Mouse (Mus musculus) hindbrain, embryonic 14.5 days (tissue): ENCODE results near the gene Dennd5a. TPM values are rescaled to one million over a fixed set of nuclear protein-coding genes. Genes with fewer than 3 reads are reported as not detected.
A peak's percentile ranks its signal among the peaks of the same experiment; 100 is the strongest.

Source experiments
- ATAC-seq: fragments of 200-750 bp; cut with Nextera tagmentation; 2 replicates; pipeline ENCODE4 v1.8.0; 2017; ENCODE audit warnings: moderate number of reproducible peaks, mild to moderate bottlenecking, moderate TSS enrichment, moderate library complexity; ENCODE audit not compliant: low FRiP score
- DNase-seq: peaks from one replicate; pipeline ENCODE4 v3.0.0-alpha.2; 2015; ENCODE audit warnings: low spot score
- H3K27ac ChIP-seq: fragments of 300-500 bp; sonication (generic); 2 replicates; pipeline ENCODE4 v1.5.1; 2014; ENCODE audit warnings: mild to moderate bottlenecking, moderate library complexity
- H3K27me3 ChIP-seq: fragments of 300-500 bp; sonication (generic); 2 replicates; pipeline ENCODE4 v1.6.1; 2014; ENCODE audit warnings: mild to moderate bottlenecking, low read length, mixed read lengths; ENCODE audit not compliant: control insufficient read depth, insufficient read depth
- H3K36me3 ChIP-seq: fragments of 300-500 bp; sonication (generic); replicated peaks from 2 replicates; pipeline ENCODE4 v1.6.1; 2014; ENCODE audit not compliant: control insufficient read depth, insufficient read depth
- H3K4me1 ChIP-seq: fragments of 300-500 bp; sonication (generic); replicated peaks from 2 replicates; pipeline ENCODE4 v1.6.1; 2014; ENCODE audit warnings: antibody characterized with exemption, low read length, mixed read lengths; ENCODE audit not compliant: control insufficient read depth, insufficient read depth
- H3K4me2 ChIP-seq: fragments of 300-500 bp; sonication (generic); replicated peaks from 2 replicates; pipeline ENCODE4 v1.6.1; 2014; ENCODE audit warnings: mild to moderate bottlenecking, moderate library complexity
- H3K4me3 ChIP-seq: fragments of 300-500 bp; sonication (generic); replicated peaks from 2 replicates; pipeline ENCODE4 v1.5.1; 2014; ENCODE audit warnings: mild to moderate bottlenecking, low read length
- H3K9ac ChIP-seq: fragments of 300-500 bp; sonication (generic); 2 replicates; pipeline ENCODE4 v1.6.1; 2014
- H3K9me3 ChIP-seq: fragments of 300-500 bp; sonication (generic); 2 replicates; pipeline ENCODE4 v1.6.1; 2016; ENCODE audit warnings: low read length; ENCODE audit not compliant: control insufficient read depth
- WGBS: fragments of 180-500 bp; shearing (Covaris S2); extraction: QIAGEN DNeasy Blood & Tissue Kit; methylation state at CpG from one replicate; pipeline ENCODE4 v1.1.7; 2014; 5-methylcytosine and 5-hydroxymethylcytosine counted together
- polyA plus RNA-seq: library from polyadenylated mRNA; unstranded; fragments of >200 nt; fragmentation: Nextera tagmentation; extraction: Ambion mirVana; gene quantifications from 2 replicates; pipeline ENCODE4 v1.2.1, GENCODE M21; 2014

The Dennd5a gene
- polyA plus RNA-seq, 1 experiment from 2014 or later, result 55.3 TPM

DNA sequence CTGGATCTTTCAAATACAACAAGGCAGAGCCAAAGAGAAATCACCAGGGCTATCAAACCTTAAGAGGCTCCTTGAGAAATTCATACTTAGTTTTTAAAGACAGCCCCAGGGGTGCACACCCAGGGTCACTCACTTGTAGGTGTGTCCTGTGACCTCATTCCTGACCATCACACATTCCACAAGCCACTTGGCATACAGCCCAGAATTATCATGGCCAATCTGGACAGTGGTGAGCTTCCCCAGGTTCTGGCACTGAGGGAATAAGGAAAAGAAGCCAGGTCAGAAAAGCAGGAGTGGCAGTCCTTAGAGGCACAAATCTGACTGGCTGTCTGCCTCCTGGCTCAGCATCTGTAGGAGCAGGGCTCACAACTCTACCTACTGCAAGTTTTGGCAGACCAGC, 61.4 kb downstream of the Dennd5a start:
- Histone ChIP-seq H3K4me2 (no peak overlapping the region), H3K4me1 (no peaks in the 10 kb centered on the region), H3K27ac (no peak overlapping the region), H3K9ac (no peak overlapping the region), H3K9me3 (no peaks in the 10 kb centered on the region), H3K36me3 (peaks cover 99% of the 10 kb centered on the region), H3K4me3 (no peak overlapping the region), H3K27me3 (no peaks in the 10 kb centered on the region)
- DNase-seq, result no peak
- no peak for ATAC-seq

DNA sequence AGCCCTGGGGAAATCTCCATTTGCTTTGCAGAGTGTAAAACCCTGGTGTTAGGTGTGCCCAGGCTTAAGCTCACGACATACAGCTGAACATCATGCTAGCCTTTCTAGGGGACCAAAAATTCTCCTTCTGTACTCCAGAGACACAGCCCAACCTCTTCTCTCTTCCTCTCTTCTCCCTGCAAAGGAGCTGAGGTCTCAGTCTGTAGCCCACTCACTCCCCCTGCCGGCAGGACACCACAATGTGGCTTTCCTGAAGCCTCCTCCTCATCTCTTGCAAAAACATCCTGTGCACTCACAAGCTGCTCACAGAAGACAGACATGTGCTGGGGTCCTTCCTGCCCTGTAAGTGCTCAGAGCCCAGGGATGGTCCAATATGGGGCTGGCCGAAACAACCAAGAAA, 67.7 kb downstream of the Dennd5a start:
- Histone ChIP-seq H3K27me3 (no peaks in the 10 kb centered on the region), H3K4me3 (no peak overlapping the region), H3K9ac (no peak overlapping the region), H3K27ac (no peak overlapping the region), H3K36me3 (peaks cover 64% of the 10 kb centered on the region), H3K4me1 (no peaks in the 10 kb centered on the region), H3K9me3 (no peaks in the 10 kb centered on the region), H3K4me2 (no peak overlapping the region)
- ATAC-seq (0 out of 2 replicates have a peak, but pooled peaks have one; percentile 27), DNase-seq (peak; percentile 77)
- 38% methylated on average over 3 of the region's 3 CpGs for WGBS

GRCm38 (mm10) chr7:109891786-109892185, 68.5 kb downstream of the Dennd5a start:
- no peak overlapping the region for H3K9ac ChIP-seq
- no peak overlapping the region for H3K4me2 ChIP-seq
- H3K4me1 ChIP-seq, result no peaks in the 10 kb centered on the region
- H3K36me3 ChIP-seq, result peaks cover 62% of the 10 kb centered on the region
- DNase-seq (no peak), ATAC-seq (no peak)
- H3K27ac ChIP-seq, result no peak overlapping the region
- no peak overlapping the region for H3K4me3 ChIP-seq
- H3K27me3 ChIP-seq, result no peaks in the 10 kb centered on the region
- 92% methylated on average over 4 of the region's 4 CpGs for WGBS
- H3K9me3 ChIP-seq, result peaks cover 3% of the 10 kb centered on the region; the same call in 1 of the 2 replicates

GRCm38 (mm10) chr7:109890256-109890655, 70.0 kb downstream of the Dennd5a start:
- peaks cover 48% of the 10 kb centered on the region for H3K36me3 ChIP-seq
- H3K27me3 ChIP-seq, result no peaks in the 10 kb centered on the region
- no peak for ATAC-seq
- H3K9ac ChIP-seq, result no peak overlapping the region
- H3K9me3 ChIP-seq, result peaks cover 5% of the 10 kb centered on the region; the same call in 1 of the 2 replicates
- 93% methylated on average over 2 of the region's 2 CpGs for WGBS
- H3K27ac ChIP-seq, result no peak overlapping the region
- H3K4me2 ChIP-seq, result no peak overlapping the region
- H3K4me1 ChIP-seq, result no peaks in the 10 kb centered on the region
- H3K4me3 ChIP-seq, result no peak overlapping the region
- no peak for DNase-seq

- Histone ChIP-seq H3K27me3 (no peaks in the 10 kb centered on the region), H3K9me3 (peaks cover 5% of the 10 kb centered on the region; the same call in 1 of the 2 replicates), H3K4me2 (no peak overlapping the region), H3K4me3 (no peak overlapping the region), H3K27ac (no peak overlapping the region), H3K4me1 (no peaks in the 10 kb centered on the region), H3K9ac (no peak overlapping the region), H3K36me3 (peaks cover 39% of the 10 kb centered on the region)
- ATAC-seq (no peak), DNase-seq (no peak)
- 85% methylated on average over 5 of the region's 5 CpGs for WGBS
Observed at GRCm38 (mm10) chr7:109889300-109889699, 71.0 kb downstream of the Dennd5a start.

DNA sequence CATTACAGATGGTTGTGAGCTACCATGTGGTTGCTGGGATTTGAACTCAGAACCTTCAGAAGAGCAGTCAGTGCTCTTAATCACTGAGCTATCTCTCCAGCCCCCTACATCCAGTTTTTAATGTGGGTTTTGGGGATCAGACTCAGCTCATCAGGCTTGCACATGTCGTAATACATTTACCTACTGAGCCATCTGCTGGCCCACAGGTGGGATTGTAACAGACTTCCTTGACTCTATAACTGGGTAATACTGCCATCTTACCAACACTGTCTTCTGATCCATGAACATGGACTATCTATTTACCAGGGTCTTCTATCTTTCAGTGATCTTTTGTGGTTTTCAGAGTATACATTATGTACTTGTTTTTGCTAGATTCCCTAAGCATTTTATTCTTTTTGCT, 74.0 kb downstream of the Dennd5a start:
- peaks cover 21% of the 10 kb centered on the region for H3K36me3 ChIP-seq
- no peak overlapping the region for H3K9ac ChIP-seq
- peaks cover 5% of the 10 kb centered on the region; the same call in 1 of the 2 replicates for H3K9me3 ChIP-seq
- no peaks in the 10 kb centered on the region for H3K4me1 ChIP-seq
- 91% methylated on average over 1 of the region's 1 CpGs for WGBS
- H3K27ac ChIP-seq, result no peak overlapping the region
- DNase-seq (no peak), ATAC-seq (no peak)
- no peaks in the 10 kb centered on the region for H3K27me3 ChIP-seq
- no peak overlapping the region for H3K4me2 ChIP-seq
- no peak overlapping the region for H3K4me3 ChIP-seq

DNA sequence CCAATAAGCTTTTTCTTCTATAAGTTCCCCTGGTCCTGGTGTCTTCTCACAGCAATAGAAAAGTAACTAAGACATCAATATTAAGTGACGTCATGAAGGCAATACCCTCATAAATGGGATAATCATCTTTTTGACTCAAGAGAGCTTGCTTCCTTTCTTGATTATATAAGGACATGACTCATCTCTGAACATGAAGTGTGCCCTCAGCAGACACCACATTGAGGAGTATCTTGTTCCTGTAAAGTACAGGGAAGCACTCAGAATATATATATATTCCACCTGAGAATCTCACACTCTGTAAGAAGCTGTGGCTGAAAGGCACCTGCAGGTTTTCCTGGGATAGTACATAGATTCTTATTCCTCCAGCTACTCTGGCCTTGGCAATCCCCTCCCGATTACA, 77.7 kb downstream of the Dennd5a start:
- H3K27ac ChIP-seq, result no peak overlapping the region
- no peak for ATAC-seq

GRCm38 (mm10) chr7:109881561-109882099, 78.6 kb downstream of the Dennd5a start:
- Histone ChIP-seq H3K4me1 (no peaks in the 10 kb centered on the region), H3K4me3 (no peak overlapping the region), H3K36me3 (peaks cover under 1% of the 10 kb centered on the region), H3K9me3 (peaks cover under 1% of the 10 kb centered on the region; the same call in 1 of the 2 replicates), H3K9ac (no peak overlapping the region), H3K4me2 (no peak overlapping the region), H3K27ac (no peak overlapping the region), H3K27me3 (no peaks in the 10 kb centered on the region)
- ATAC-seq, result no peak
- 38% methylated on average over 2 of the region's 2 CpGs for WGBS
- no peak for DNase-seq

More for the DNA sequence above, 77.7 kb downstream of the Dennd5a start:
- 97% methylated on average over 2 of the region's 2 CpGs for WGBS
- no peak overlapping the region for H3K4me3 ChIP-seq
- H3K9ac ChIP-seq, result no peak overlapping the region
- no peaks in the 10 kb centered on the region for H3K4me1 ChIP-seq
- H3K9me3 ChIP-seq, result peaks cover 5% of the 10 kb centered on the region; the same call in 1 of the 2 replicates
- DNase-seq, result no peak
- peaks cover 7% of the 10 kb centered on the region for H3K36me3 ChIP-seq
- H3K27me3 ChIP-seq, result no peaks in the 10 kb centered on the region
- H3K4me2 ChIP-seq, result no peak overlapping the region

- ATAC-seq, result no peak
- DNase-seq, result no peak
- Histone ChIP-seq H3K36me3 (no peaks in the 10 kb centered on the region), H3K9me3 (no peaks in the 10 kb centered on the region), H3K27ac (no peak overlapping the region), H3K4me3 (no peak overlapping the region), H3K9ac (no peak overlapping the region), H3K4me1 (no peaks in the 10 kb centered on the region), H3K27me3 (no peaks in the 10 kb centered on the region), H3K4me2 (no peak overlapping the region)
- 67% methylated on average over 12 of the region's 12 CpGs for WGBS
Observed at GRCm38 (mm10) chr7:109879158-109879557, 81.1 kb downstream of the Dennd5a start.

GRCm38 (mm10) chr7:109876085-109876484, 84.2 kb downstream of the Dennd5a start:
- WGBS, result 71% methylated on average over 8 of the region's 8 CpGs
- no peak for DNase-seq
- Histone ChIP-seq H3K27me3 (no peaks in the 10 kb centered on the region), H3K27ac (no peak overlapping the region), H3K36me3 (no peaks in the 10 kb centered on the region), H3K9me3 (no peaks in the 10 kb centered on the region), H3K4me2 (no peak overlapping the region), H3K4me1 (no peaks in the 10 kb centered on the region), H3K4me3 (no peak overlapping the region), H3K9ac (no peak overlapping the region)
- no peak for ATAC-seq
